Mouse (Mus musculus) CH12.LX (cell line): ENCODE measurements at regions not wholly inside any gene's neighbourhood (a gene's known extent, or its start where the extent isn't known, plus 50 kb on each side); places are given as distances from the start of the nearest gene placed in this dataset.

Experiments
- CHD1 ChIP-seq: IDR thresholded peaks from 2 replicates; pipeline ENCODE4 v1.6.1; 2012; ENCODE audit warnings: low read depth, low read length, improper control_type of control experiment, inconsistent platforms
- CTCF ChIP-seq, 2 experiments: IDR thresholded peaks in 1 of 2; conservative IDR thresholded peaks in 1 of 2; 2 replicates each; pipeline ENCODE4 v1.5.1; 2011 to 2012; ENCODE audit warnings: low read depth in 2 of 2, low read length in 2 of 2, improper control_type of control experiment in 1 of 2, inconsistent platforms in 1 of 2, mild to moderate bottlenecking in 1 of 2, moderate library complexity in 1 of 2
- EP300 ChIP-seq: IDR thresholded peaks from 2 replicates; pipeline ENCODE4 v1.6.1; 2011; ENCODE audit warnings: low read length, improper control_type of control experiment
- HCFC1 ChIP-seq: IDR thresholded peaks from 2 replicates; pipeline ENCODE4 v1.6.1; 2012; ENCODE audit warnings: low read depth, mild to moderate bottlenecking, inconsistent platforms, low read length, improper control_type of control experiment
- MAFK ChIP-seq: IDR thresholded peaks from 2 replicates; pipeline ENCODE4 v1.6.1; 2011; ENCODE audit warnings: low read length, improper control_type of control experiment; ENCODE audit not compliant: insufficient replicate concordance
- NELFE ChIP-seq: IDR thresholded peaks from 2 replicates; pipeline ENCODE4 v1.6.1; 2011; ENCODE audit warnings: low read depth, low read length, improper control_type of control experiment
- NRF1 ChIP-seq: IDR thresholded peaks from 2 replicates; pipeline ENCODE4 v1.6.1; 2014; ENCODE audit warnings: low read depth, mild to moderate bottlenecking, inconsistent platforms, low read length, improper control_type of control experiment, moderate library complexity
- POLR2A ChIP-seq: IDR thresholded peaks from 2 replicates; pipeline ENCODE4 v1.6.1; 2011; ENCODE audit warnings: low read depth, mild to moderate bottlenecking, improper control_type of control experiment, low read length
- SMC3 ChIP-seq: IDR thresholded peaks from 2 replicates; pipeline ENCODE4 v1.6.1; 2011; ENCODE audit warnings: low read depth, low read length, improper control_type of control experiment
- USF1 ChIP-seq: IDR thresholded peaks from 2 replicates; pipeline ENCODE4 v1.6.1; 2014; ENCODE audit warnings: low read depth, mild to moderate bottlenecking, inconsistent platforms, low read length, improper control_type of control experiment
- ZC3H11A ChIP-seq: IDR thresholded peaks from 2 replicates; pipeline ENCODE4 v1.6.1; 2012; ENCODE audit warnings: low read depth, mild to moderate bottlenecking, inconsistent platforms, low read length, improper control_type of control experiment
- ZNF384 ChIP-seq: IDR thresholded peaks from 2 replicates; pipeline ENCODE4 v1.6.1; 2012; ENCODE audit warnings: low read depth, low read length, improper control_type of control experiment, inconsistent platforms

DNA sequence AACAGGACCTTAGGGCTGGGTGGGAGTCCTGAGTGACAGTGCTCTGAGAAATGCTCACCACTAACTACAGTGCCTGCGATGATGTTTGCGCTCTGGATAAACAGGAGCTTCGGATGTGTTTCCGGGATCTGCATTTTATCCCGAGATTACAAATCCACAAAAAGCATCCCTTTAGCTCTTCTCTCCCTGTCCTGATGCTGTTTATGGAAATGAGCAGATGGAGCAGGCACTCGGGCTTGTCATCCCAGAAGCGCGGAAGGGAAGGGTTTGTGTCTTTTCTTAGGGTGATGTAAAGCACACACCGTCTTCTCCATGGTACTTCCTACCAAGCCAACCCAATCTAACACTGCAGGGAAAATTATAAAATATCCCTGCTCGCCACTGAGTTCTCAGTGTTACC lies 126.9 kb upstream of the Noct start:
- no peak for TF ChIP-seq EP300
- TF ChIP-seq SMC3, result no peak
- no peak for TF ChIP-seq NRF1
- TF ChIP-seq CHD1, result no peak
- no peak for TF ChIP-seq POLR2A
- no peak for TF ChIP-seq CTCF (conservative IDR thresholded peaks at IDR 0.05 in 1 of 2, IDR thresholded peaks at IDR 0.05 in 1 of 2; ENCODE audit: low read depth in 2 of 2, low read length in 2 of 2)
- no peak for TF ChIP-seq MAFK
- no peak for TF ChIP-seq ZNF384
- no peak for TF ChIP-seq USF1
- no peak for TF ChIP-seq ZC3H11A
- no peak for TF ChIP-seq NELFE
- no peak for TF ChIP-seq HCFC1
